Mouse (Mus musculus) stomach, postnatal 0 days (tissue): ENCODE data around the gene Fbxo7. TPM values are rescaled to one million over a fixed set of nuclear protein-coding genes. Genes with fewer than 3 reads are reported as not detected.

ENCODE experiments used
- ATAC-seq: fragments of 200-750 bp; cut with Nextera tagmentation; 2 replicates; pipeline ENCODE4 v1.8.0; 2017; ENCODE audit not compliant: low FRiP score, low TSS enrichment
- DNase-seq: peaks from one replicate; pipeline ENCODE4 v3.0.0-alpha.2; 2016; ENCODE audit warnings: low spot score
- H3K27ac ChIP-seq: fragments of 300-500 bp; sonication (generic); replicated peaks from 2 replicates; pipeline ENCODE4 v1.5.1; 2014; ENCODE audit warnings: mild to moderate bottlenecking, control low read depth
- H3K27me3 ChIP-seq: fragments of 300-500 bp; sonication (generic); 2 replicates; pipeline ENCODE4 v1.6.1; 2014; ENCODE audit warnings: low read length; ENCODE audit not compliant: control insufficient read depth, insufficient read depth
- H3K36me3 ChIP-seq: fragments of 300-500 bp; sonication (generic); 2 replicates; pipeline ENCODE4 v1.6.1; 2014; ENCODE audit warnings: low read length, mixed read lengths; ENCODE audit not compliant: control insufficient read depth, insufficient read depth
- H3K4me1 ChIP-seq: fragments of 300-500 bp; sonication (generic); replicated peaks from 2 replicates; pipeline ENCODE4 v1.6.1; 2014; ENCODE audit warnings: antibody characterized with exemption; ENCODE audit not compliant: control insufficient read depth, insufficient read depth
- H3K4me2 ChIP-seq: fragments of 300-500 bp; sonication (generic); replicated peaks from 2 replicates; pipeline ENCODE4 v1.6.1; 2014; ENCODE audit warnings: low read depth, mild to moderate bottlenecking, control low read depth, moderate library complexity
- H3K4me3 ChIP-seq: fragments of 300-500 bp; sonication (generic); 2 replicates; pipeline ENCODE4 v1.5.1; 2014; ENCODE audit warnings: low read depth, low read length, control low read depth
- H3K9ac ChIP-seq: fragments of 300-500 bp; sonication (generic); 2 replicates; pipeline ENCODE4 v1.6.1; 2014; ENCODE audit warnings: mild to moderate bottlenecking, low read length, control low read depth, mixed read lengths
- H3K9me3 ChIP-seq: fragments of 300-500 bp; sonication (generic); 2 replicates; pipeline ENCODE4 v1.6.1; 2016; ENCODE audit warnings: low read length; ENCODE audit not compliant: control insufficient read depth
- CTCF ChIP-seq: IDR thresholded peaks from 2 replicates; pipeline ENCODE4 v1.5.1; 2016; ENCODE audit warnings: antibody characterized with exemption, low read depth, mild to moderate bottlenecking, moderate library complexity
- EP300 ChIP-seq: optimal IDR thresholded peaks from 2 replicates; pipeline ENCODE3; 2016; ENCODE audit warnings: antibody characterized with exemption
- WGBS: fragments of 180-500 bp; shearing (Covaris S2); extraction: QIAGEN DNeasy Blood & Tissue Kit; methylation state at CpG from one replicate; pipeline ENCODE4 v1.1.7; 2014; 5-methylcytosine and 5-hydroxymethylcytosine counted together
- polyA plus RNA-seq: library from polyadenylated mRNA; unstranded; fragments of >200 nt; fragmentation: Nextera tagmentation; extraction: Ambion mirVana; gene quantifications from 2 replicates; pipeline ENCODE4 v1.2.1, GENCODE M21; 2015

The Fbxo7 gene
- polyA plus RNA-seq, 1 experiment from 2014 or later = 24.8 TPM

DNA sequence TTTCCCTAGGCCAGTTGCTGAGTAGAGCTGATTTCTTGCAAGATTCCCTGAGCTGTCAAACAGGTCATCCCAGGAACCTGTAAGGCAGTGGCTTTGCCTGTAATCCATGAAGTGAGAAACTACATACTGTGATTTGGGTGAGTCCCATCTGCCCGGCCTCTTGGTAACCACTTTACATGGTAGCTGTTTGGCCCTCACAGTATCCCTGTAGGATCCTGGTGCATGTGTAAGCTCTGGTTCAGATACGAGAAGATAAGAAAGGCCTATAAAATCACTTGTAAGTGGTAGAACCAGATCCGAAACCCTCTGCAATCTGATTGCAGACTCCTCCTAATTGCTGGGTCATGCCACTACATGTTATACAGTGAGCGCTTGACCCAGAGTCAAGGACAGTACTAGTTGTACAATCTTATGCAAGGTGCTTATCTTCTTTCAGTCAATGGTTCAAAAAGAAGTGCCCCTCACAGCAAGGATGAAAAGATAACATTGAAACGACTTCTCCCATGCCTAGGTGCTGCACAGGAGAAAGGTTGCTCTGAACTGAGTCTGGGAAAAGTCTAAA, 27.1 kb upstream of the Fbxo7 start:
- DNase-seq (no peak), ATAC-seq (no peak)
- TF ChIP-seq CTCF (no peak), EP300 (no peak)
- H3K27ac ChIP-seq = peak overlapping the region; percentile 24; the same call in 1 of the 2 replicates
- H3K27me3 ChIP-seq = no peaks in the 10 kb centered on the region
- no peaks in the 10 kb centered on the region for H3K9me3 ChIP-seq
- H3K4me2 ChIP-seq = no peak overlapping the region
- H3K36me3 ChIP-seq = no peaks in the 10 kb centered on the region
- no peaks in the 10 kb centered on the region for H3K4me1 ChIP-seq
- no peak overlapping the region for H3K9ac ChIP-seq
- no peak overlapping the region for H3K4me3 ChIP-seq
- 55% methylated on average over 5 of the region's 5 CpGs for WGBS

DNA sequence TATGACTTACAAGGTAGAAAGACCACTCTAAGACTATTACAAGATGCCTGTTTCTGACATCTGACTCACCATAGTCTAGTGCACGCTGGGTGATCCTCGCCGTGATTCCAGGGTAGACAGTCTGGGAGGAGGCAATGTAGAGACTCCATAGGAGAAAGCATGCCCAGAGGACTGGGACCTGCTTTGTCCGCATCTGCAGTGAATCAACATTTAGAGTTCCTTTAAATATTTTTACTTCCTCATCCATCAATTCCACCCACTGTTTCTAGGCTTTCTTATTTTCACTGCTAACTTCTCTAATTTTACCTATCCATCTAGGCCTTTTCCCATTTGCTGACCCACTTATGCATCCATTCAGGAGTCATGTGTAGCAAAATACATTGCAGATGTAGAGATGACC, 21.3 kb upstream of the Fbxo7 start:
- Histone ChIP-seq H3K9me3 (no peaks in the 10 kb centered on the region), H3K4me3 (no peak overlapping the region), H3K36me3 (no peaks in the 10 kb centered on the region), H3K27ac (no peak overlapping the region), H3K27me3 (no peaks in the 10 kb centered on the region), H3K9ac (no peak overlapping the region), H3K4me1 (no peaks in the 10 kb centered on the region), H3K4me2 (no peak overlapping the region)
- no peak for TF ChIP-seq EP300
- TF ChIP-seq CTCF = no peak
- ATAC-seq (no peak), DNase-seq (no peak)
- 77% methylated on average over 4 of the region's 4 CpGs for WGBS

DNA sequence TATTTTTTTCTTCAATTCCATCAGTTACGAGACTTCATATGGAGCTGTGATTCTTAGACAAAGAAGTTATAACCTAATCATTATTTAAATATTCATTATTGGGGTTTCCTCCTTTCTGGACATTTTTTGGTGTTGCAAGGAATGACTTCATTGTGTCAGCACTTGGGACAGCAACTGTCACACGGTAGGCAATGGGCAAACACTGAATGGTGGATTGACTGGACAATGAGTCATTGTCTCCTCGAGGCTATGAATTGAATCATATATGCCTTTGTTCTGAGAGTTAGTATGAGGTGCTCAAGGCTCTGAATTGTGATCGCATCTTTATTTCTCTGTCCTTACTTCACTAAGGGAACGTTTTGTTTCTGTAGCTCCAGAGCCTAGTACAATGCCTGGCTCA, 15.3 kb upstream of the Fbxo7 start:
- Histone ChIP-seq H3K27me3 (no peaks in the 10 kb centered on the region), H3K9me3 (no peaks in the 10 kb centered on the region), H3K4me2 (no peak overlapping the region), H3K9ac (no peak overlapping the region), H3K4me3 (no peak overlapping the region), H3K27ac (no peak overlapping the region), H3K4me1 (no peaks in the 10 kb centered on the region), H3K36me3 (no peaks in the 10 kb centered on the region)
- no peak for TF ChIP-seq CTCF
- no peak for TF ChIP-seq EP300
- WGBS = 73% methylated on average over 5 of the region's 5 CpGs
- no peak for ATAC-seq
- no peak for DNase-seq

DNA sequence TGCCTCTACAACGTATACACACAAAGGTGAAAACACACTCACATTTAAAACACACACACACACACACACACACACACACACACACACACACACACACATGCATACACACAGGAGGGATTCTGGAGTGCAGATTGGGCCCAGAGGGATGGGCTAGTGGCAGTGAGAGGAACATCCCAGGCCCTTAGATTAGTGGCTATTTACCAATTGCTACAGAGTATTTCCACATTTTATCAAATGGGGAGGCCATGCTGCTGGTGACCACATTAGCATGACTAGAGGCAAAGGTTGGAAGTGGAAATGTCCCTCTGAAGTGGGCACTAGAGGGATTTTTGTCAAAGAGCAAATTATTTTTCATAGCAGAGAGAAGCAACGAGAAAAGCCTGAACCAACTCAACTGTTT, 12.1 kb upstream of the Fbxo7 start:
- H3K27ac ChIP-seq = no peak overlapping the region
- DNase-seq = no peak
- no peak overlapping the region for H3K4me3 ChIP-seq
- H3K9me3 ChIP-seq = no peaks in the 10 kb centered on the region
- 72% methylated on average over 2 of the region's 2 CpGs for WGBS
- H3K4me2 ChIP-seq = no peak overlapping the region
- no peaks in the 10 kb centered on the region for H3K36me3 ChIP-seq
- TF ChIP-seq EP300 (no peak), CTCF (no peak)
- no peak overlapping the region for H3K9ac ChIP-seq
- no peak for ATAC-seq
- no peaks in the 10 kb centered on the region for H3K27me3 ChIP-seq
- H3K4me1 ChIP-seq = no peaks in the 10 kb centered on the region

DNA sequence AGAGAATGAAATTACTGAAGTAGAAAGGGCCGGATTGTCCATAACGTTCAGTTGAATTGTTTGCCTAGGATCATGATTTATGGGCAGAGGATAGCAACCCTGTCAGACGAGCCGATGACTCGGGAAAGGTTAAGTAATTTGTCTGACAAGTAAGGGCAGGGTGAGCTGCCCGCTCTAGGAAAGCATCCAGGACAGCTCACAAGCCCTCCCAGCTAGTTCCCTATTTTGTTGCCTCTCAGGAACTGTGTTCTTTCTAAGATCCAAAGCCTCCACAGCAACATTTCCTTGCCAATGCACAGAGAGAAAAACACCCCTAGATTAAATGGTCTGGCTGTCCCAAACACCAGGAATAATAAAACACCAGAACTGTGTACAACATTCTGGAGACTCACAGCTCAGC, 11.1 kb upstream of the Fbxo7 start:
- Histone ChIP-seq H3K4me3 (no peak overlapping the region), H3K36me3 (no peaks in the 10 kb centered on the region), H3K4me1 (no peaks in the 10 kb centered on the region), H3K27ac (0 out of 2 replicates have a peak overlapping the region, but pooled peaks have one; percentile 24), H3K27me3 (no peaks in the 10 kb centered on the region), H3K9ac (no peak overlapping the region), H3K4me2 (no peak overlapping the region), H3K9me3 (no peaks in the 10 kb centered on the region)
- WGBS = 2% methylated on average over 6 of the region's 6 CpGs
- DNase-seq (no peak), ATAC-seq (no peak)
- TF ChIP-seq EP300 (no peak), CTCF (no peak)

DNA sequence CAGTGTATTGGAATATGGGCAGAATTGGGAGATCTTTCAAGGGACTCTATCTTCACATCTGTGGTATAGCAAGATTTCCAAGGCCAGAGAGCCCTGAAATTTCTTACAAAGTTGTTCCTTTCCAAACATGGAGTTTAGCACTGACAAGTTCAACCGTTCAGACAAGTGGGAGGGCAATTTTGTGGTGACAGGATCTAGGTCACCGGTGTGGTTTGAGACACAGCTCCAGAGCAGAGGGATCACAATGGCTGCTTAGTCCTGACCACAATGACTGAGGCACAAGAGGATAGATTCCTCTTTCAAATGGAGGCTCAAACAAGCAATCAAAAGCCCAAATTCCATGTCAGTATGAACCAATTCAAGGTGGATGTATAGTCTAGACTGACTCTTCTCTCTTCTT, 10.6 kb upstream of the Fbxo7 start:
- 75% methylated on average over 2 of the region's 2 CpGs for WGBS
- Histone ChIP-seq H3K9me3 (no peaks in the 10 kb centered on the region), H3K4me1 (no peaks in the 10 kb centered on the region), H3K36me3 (no peaks in the 10 kb centered on the region), H3K27me3 (no peaks in the 10 kb centered on the region), H3K27ac (peak overlapping the region; percentile 24; the same call in 1 of the 2 replicates), H3K9ac (no peak overlapping the region), H3K4me3 (no peak overlapping the region), H3K4me2 (no peak overlapping the region)
- TF ChIP-seq EP300 = no peak
- no peak for TF ChIP-seq CTCF
- no peak for DNase-seq
- no peak for ATAC-seq
